Mouse (Mus musculus): ENCODE data around the gene Polr2m. TPM values are rescaled to one million over a fixed set of nuclear protein-coding genes. Genes with fewer than 3 reads are reported as not detected.

Gene Polr2m
- 1,461 and 1,842 TPM in 2 replicates for polyA plus RNA-seq (2012; rRNA removed)

GRCm38 (mm10) chr9:71485475-71486094, at the start of gene Polr2m:
Gene Polr2m, minus strand, starts transcription at chr9:71485935.

Other genes starting within 250 kb of the Polr2m start
- gene Myzap, start 106.4 kb upstream of the Polr2m start, polyA plus RNA-seq (2012; rRNA removed), result 2.1 and 4.9 TPM in 2 replicates